Mouse (Mus musculus): ENCODE measurements around the gene Galp. TPM values are rescaled to one million over a fixed set of nuclear protein-coding genes. Genes with fewer than 3 reads are reported as not detected.

Galp gene
- polyA plus RNA-seq, 1 experiment from 2014 or later = not detected

- H3K4me2 ChIP-seq = no peak overlapping the region
- no peaks in the 10 kb centered on the region for H3K9me3 ChIP-seq
- no peak overlapping the region for H3K4me3 ChIP-seq
- ATAC-seq (ENCODE audit: extremely low read depth, insufficient number of reproducible peaks, low FRiP score, low TSS enrichment) = no peak
- H3K36me3 ChIP-seq = peaks cover 43% of the 10 kb centered on the region
- 0 out of 2 replicates have a peak overlapping the region, but pooled peaks have one; percentile 28 for H3K9ac ChIP-seq
- no peaks in the 10 kb centered on the region for H3K27me3 ChIP-seq (replicated peaks)
- H3K27ac ChIP-seq (replicated peaks) = no peak overlapping the region
- H3K4me1 ChIP-seq = peaks cover 17% of the 10 kb centered on the region
These were observed 17.9 kb upstream of the Galp start for GRCm38 (mm10) chr7:6179013-6179412.

DNA sequence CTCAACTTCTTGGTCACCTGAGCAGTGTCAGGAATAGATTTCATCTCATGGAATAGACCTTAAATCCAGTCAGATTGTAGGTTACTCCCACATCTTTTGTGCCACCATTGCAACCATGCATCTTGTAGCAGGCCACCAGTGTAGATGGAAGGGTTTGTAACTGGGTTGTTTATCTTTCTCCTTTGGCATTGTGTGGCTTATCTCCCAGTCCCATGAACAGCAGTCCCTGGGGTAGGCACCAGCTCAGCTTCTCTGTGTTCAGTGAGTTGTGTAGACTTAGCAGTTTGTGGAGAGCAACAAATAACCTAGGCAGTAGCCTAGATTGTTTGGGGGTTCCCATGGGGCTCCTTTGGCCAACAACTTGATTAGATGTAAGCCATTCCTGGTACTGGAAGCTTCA is 14.0 kb upstream of the Galp start:
- Histone ChIP-seq H3K9ac (no peak overlapping the region), H3K27ac (replicated peaks) (no peak overlapping the region), H3K4me2 (no peak overlapping the region), H3K4me1 (peaks cover 24% of the 10 kb centered on the region), H3K27me3 (replicated peaks) (no peaks in the 10 kb centered on the region), H3K36me3 (peaks cover 67% of the 10 kb centered on the region), H3K9me3 (no peaks in the 10 kb centered on the region), H3K4me3 (no peak overlapping the region)
- ATAC-seq (ENCODE audit: extremely low read depth, insufficient number of reproducible peaks, low FRiP score, low TSS enrichment) = no peak

DNA sequence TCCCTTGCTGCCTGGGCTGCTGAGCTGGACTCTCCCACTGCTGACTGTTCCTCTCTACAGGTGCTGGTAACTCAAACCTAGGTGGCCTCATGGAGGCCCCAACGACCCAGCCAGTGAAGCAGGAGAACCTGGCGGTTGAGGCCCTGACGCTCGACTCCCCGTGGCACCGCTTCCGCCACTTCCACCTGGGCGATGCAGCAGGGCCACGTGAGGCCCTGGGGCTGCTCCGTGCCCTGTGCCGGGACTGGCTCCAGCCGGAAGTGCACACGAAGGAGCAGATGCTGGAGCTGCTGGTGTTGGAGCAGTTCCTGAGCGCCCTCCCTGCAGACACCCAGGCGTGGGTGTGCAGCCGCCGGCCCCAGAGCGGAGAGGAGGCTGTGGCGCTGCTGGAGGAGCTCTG is 13.1 kb upstream of the Galp start:
- Histone ChIP-seq H3K9ac (no peak overlapping the region), H3K36me3 (peaks cover 67% of the 10 kb centered on the region), H3K4me1 (peaks cover 23% of the 10 kb centered on the region), H3K27me3 (replicated peaks) (peaks cover 5% of the 10 kb centered on the region; the same call in 1 of the 2 replicates), H3K27ac (replicated peaks) (peak overlapping the region; percentile 67), H3K9me3 (no peaks in the 10 kb centered on the region), H3K4me2 (no peak overlapping the region), H3K4me3 (no peak overlapping the region)
- ATAC-seq (ENCODE audit: extremely low read depth, insufficient number of reproducible peaks, low FRiP score, low TSS enrichment) = no peak
- WGBS = 90% methylated on average over 19 of the region's 19 CpGs

- Histone ChIP-seq H3K4me3 (no peak overlapping the region), H3K36me3 (peaks cover 71% of the 10 kb centered on the region), H3K27me3 (replicated peaks) (peaks cover 12% of the 10 kb centered on the region), H3K27ac (replicated peaks) (peak overlapping the region; percentile 67), H3K9ac (no peak overlapping the region), H3K4me2 (peak overlapping the region; percentile 31), H3K4me1 (peaks cover 18% of the 10 kb centered on the region), H3K9me3 (no peaks in the 10 kb centered on the region)
- WGBS = 45% methylated on average over 8 of the region's 8 CpGs
- ATAC-seq (ENCODE audit: extremely low read depth, insufficient number of reproducible peaks, low FRiP score, low TSS enrichment) = 0 out of 2 replicates have a peak, but pooled peaks have one; percentile 39
These were observed 12.4 kb upstream of the Galp start for GRCm38 (mm10) chr7:6184521-6184920.

GRCm38 (mm10) chr7:6185391-6185790 is 11.5 kb upstream of the Galp start:
- 84% methylated on average over 1 of the region's 1 CpGs for WGBS

DNA sequence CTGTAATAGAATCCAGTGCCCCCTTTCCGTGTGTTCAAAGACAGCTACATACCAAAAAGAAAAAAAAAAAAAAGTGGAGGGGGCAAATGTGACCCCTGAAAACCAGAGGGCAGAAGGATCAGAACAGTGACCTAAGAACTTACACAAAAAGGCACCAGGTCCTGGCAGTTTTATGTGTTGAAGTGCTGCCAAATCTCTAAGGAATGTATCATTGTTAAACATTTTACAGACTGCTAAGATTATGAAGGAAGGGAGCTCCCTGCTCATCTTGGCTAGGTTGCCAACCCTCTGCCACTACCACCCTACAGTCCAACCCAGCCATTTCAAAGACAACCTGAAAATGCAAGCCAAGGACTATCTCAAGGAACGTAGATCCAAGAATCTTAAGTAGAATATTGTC is 10.7 kb upstream of the Galp start:
- no peak overlapping the region for H3K4me3 ChIP-seq
- peaks cover 18% of the 10 kb centered on the region for H3K4me1 ChIP-seq
- ATAC-seq (ENCODE audit: extremely low read depth, insufficient number of reproducible peaks, low FRiP score, low TSS enrichment) = no peak
- H3K9ac ChIP-seq = no peak overlapping the region
- H3K27me3 ChIP-seq (replicated peaks) = peaks cover 20% of the 10 kb centered on the region
- H3K36me3 ChIP-seq = peaks cover 77% of the 10 kb centered on the region
- H3K4me2 ChIP-seq = no peak overlapping the region
- no peak overlapping the region for H3K27ac ChIP-seq (replicated peaks)
- 88% methylated on average over 2 of the region's 2 CpGs for WGBS
- H3K9me3 ChIP-seq = no peaks in the 10 kb centered on the region

More at GRCm38 (mm10) chr7:6185391-6185790, 11.5 kb upstream of the Galp start:
- ATAC-seq (ENCODE audit: extremely low read depth, insufficient number of reproducible peaks, low FRiP score, low TSS enrichment) = no peak
- Histone ChIP-seq H3K27ac (replicated peaks) (peak overlapping the region; percentile 67; the same call in 1 of the 2 replicates), H3K4me2 (no peak overlapping the region), H3K4me1 (peaks cover 18% of the 10 kb centered on the region), H3K4me3 (no peak overlapping the region), H3K36me3 (peaks cover 79% of the 10 kb centered on the region), H3K9me3 (no peaks in the 10 kb centered on the region), H3K27me3 (replicated peaks) (peaks cover 20% of the 10 kb centered on the region), H3K9ac (no peak overlapping the region)

DNA sequence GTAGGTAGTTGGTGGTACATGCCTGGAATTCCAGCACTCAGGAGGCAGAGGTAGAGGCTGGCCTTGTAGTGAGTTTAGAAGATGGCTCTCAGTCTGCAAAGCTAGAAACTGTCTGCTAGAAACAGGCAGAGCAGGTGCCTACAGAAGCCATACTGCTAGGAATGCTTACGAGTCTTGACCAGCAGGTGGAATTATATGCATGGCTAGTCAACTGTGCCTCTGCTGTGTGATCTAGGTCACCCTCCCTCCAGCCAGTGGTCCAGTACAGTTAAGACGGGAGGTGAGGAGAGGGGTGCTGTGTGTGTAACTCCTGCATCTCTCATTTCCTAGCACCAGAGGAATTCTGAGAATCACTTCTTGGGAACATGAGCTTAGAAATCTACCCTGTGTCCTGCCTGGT is 10.1 kb upstream of the Galp start:
- WGBS = 88% methylated on average over 2 of the region's 2 CpGs

DNA sequence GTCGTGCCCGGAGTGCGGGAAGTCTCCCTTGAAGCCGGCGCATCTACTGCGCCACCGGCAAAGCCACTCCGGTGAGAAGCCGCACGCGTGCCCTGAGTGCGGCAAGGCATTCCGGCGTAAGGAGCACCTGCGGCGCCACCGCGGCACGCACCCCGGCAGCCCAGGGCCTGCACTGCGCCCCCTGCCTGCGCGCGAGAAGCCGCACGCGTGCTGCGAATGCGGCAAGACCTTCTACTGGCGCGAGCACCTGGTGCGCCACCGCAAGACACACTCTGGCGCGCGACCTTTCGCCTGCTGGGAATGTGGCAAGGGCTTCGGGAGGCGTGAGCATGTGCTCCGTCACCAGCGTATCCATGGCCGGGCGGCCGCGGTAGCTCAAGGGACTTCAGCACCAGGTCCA is 7.3 kb upstream of the Galp start:
- no peaks in the 10 kb centered on the region for H3K9me3 ChIP-seq
- ATAC-seq (ENCODE audit: extremely low read depth, insufficient number of reproducible peaks, low FRiP score, low TSS enrichment) = no peak
- no peak overlapping the region for H3K27ac ChIP-seq (replicated peaks)
- no peak overlapping the region for H3K9ac ChIP-seq
- H3K36me3 ChIP-seq = peaks cover 61% of the 10 kb centered on the region
- 37% methylated on average over 45 of the region's 45 CpGs for WGBS
- peaks cover 10% of the 10 kb centered on the region for H3K4me1 ChIP-seq
- peaks cover 20% of the 10 kb centered on the region for H3K27me3 ChIP-seq (replicated peaks)
- H3K4me3 ChIP-seq = 0 out of 2 replicates have a peak overlapping the region, but pooled peaks have one; percentile 1
- peak overlapping the region; percentile 13; the same call in 1 of the 2 replicates for H3K4me2 ChIP-seq

More for the DNA sequence above, 10.1 kb upstream of the Galp start:
- H3K9me3 ChIP-seq = no peaks in the 10 kb centered on the region
- no peak overlapping the region for H3K27ac ChIP-seq (replicated peaks)
- no peak overlapping the region for H3K9ac ChIP-seq
- peaks cover 76% of the 10 kb centered on the region for H3K36me3 ChIP-seq
- no peak overlapping the region for H3K4me2 ChIP-seq
- no peak overlapping the region for H3K4me3 ChIP-seq
- ATAC-seq (ENCODE audit: extremely low read depth, insufficient number of reproducible peaks, low FRiP score, low TSS enrichment) = no peak
- peaks cover 20% of the 10 kb centered on the region for H3K27me3 ChIP-seq (replicated peaks)
- H3K4me1 ChIP-seq = peaks cover 18% of the 10 kb centered on the region

DNA sequence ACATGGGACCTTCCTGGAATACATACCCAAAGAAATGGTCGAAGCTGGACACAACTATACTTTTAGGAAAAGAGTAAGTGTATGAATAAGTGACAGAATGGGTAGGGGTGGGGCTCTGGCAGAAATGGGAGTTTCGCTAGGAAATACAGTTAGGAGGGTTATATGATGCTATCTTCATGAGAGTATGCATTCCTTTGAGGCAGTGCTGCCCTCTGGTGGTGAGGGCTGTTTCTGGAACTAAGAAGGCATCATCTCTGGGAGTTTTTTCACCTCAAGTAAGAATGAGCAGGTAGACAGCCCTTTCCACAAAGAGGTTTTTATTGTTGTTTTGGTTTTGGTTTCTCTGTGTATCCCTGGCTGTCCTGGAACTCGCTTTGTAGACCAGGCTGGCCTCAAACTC is 5.5 kb upstream of the Galp start:
- 41% methylated on average over 3 of the region's 3 CpGs for WGBS
- no peak for ATAC-seq (ENCODE audit: extremely low read depth, insufficient number of reproducible peaks, low FRiP score, low TSS enrichment)
- Histone ChIP-seq H3K9ac (no peak overlapping the region), H3K27ac (replicated peaks) (no peak overlapping the region), H3K27me3 (replicated peaks) (peaks cover 20% of the 10 kb centered on the region), H3K4me3 (no peak overlapping the region), H3K4me1 (no peaks in the 10 kb centered on the region), H3K4me2 (no peak overlapping the region), H3K9me3 (no peaks in the 10 kb centered on the region), H3K36me3 (peaks cover 45% of the 10 kb centered on the region)

- Histone ChIP-seq H3K9ac (no peak overlapping the region), H3K4me2 (no peak overlapping the region), H3K4me3 (no peak overlapping the region), H3K36me3 (peaks cover 18% of the 10 kb centered on the region), H3K27me3 (replicated peaks) (peaks cover 16% of the 10 kb centered on the region), H3K4me1 (no peaks in the 10 kb centered on the region), H3K27ac (replicated peaks) (no peak overlapping the region), H3K9me3 (no peaks in the 10 kb centered on the region)
- ATAC-seq (ENCODE audit: extremely low read depth, insufficient number of reproducible peaks, low FRiP score, low TSS enrichment) = no peak; the same call in 1 of the 2 replicates
- WGBS = 18% methylated on average over 5 of the region's 5 CpGs
These were observed 2.8 kb upstream of the Galp start for GRCm38 (mm10) chr7:6194129-6194528.

DNA sequence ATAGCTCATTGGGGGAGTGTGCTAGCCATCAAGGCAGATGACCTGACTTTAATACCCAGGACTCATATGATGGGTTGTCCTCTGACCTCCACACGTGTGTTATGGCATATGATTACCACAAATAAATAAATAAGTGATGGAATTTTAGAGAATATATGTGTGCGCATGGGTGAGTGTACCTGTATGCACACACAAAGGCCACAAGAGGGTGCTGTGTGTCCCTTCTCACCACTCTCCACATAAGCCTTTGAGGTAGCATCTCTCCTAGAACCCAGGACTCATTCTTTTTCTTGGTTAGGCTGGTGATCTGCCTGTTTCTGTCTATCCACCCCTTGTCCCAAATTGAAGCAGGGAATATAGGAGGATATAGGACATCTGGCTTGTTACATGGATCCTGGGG is 1.1 kb upstream of the Galp start:
- 0 out of 2 replicates have a peak, but pooled peaks cover 4% of the 10 kb centered on the region for H3K27me3 ChIP-seq (replicated peaks)
- H3K4me2 ChIP-seq = no peak overlapping the region
- H3K36me3 ChIP-seq = peaks cover 1% of the 10 kb centered on the region; the same call in 1 of the 2 replicates
- no peak overlapping the region for H3K9ac ChIP-seq
- WGBS = 54% methylated on average over 2 of the region's 2 CpGs
- H3K4me1 ChIP-seq = no peaks in the 10 kb centered on the region
- 0 out of 2 replicates have a peak, but pooled peaks cover 5% of the 10 kb centered on the region for H3K9me3 ChIP-seq
- no peak for ATAC-seq (ENCODE audit: extremely low read depth, insufficient number of reproducible peaks, low FRiP score, low TSS enrichment)
- H3K27ac ChIP-seq (replicated peaks) = no peak overlapping the region
- no peak overlapping the region for H3K4me3 ChIP-seq

GRCm38 (mm10) chr7:6204200-6204599 is 7.3 kb downstream of the Galp start:
- no peaks in the 10 kb centered on the region for H3K27me3 ChIP-seq (replicated peaks)
- no peak for ATAC-seq (ENCODE audit: extremely low read depth, insufficient number of reproducible peaks, low FRiP score, low TSS enrichment)
- H3K4me2 ChIP-seq = no peak overlapping the region
- H3K27ac ChIP-seq (replicated peaks) = no peak overlapping the region
- H3K4me1 ChIP-seq = no peaks in the 10 kb centered on the region
- WGBS = 74% methylated on average over 3 of the region's 3 CpGs
- H3K9ac ChIP-seq = no peak overlapping the region
- 0 out of 2 replicates have a peak, but pooled peaks cover 5% of the 10 kb centered on the region for H3K9me3 ChIP-seq
- H3K36me3 ChIP-seq = no peaks in the 10 kb centered on the region
- no peak overlapping the region for H3K4me3 ChIP-seq
